Comparison of ENCODE assay signal across 9 mouse cellular contexts in the genomic region with DNA sequence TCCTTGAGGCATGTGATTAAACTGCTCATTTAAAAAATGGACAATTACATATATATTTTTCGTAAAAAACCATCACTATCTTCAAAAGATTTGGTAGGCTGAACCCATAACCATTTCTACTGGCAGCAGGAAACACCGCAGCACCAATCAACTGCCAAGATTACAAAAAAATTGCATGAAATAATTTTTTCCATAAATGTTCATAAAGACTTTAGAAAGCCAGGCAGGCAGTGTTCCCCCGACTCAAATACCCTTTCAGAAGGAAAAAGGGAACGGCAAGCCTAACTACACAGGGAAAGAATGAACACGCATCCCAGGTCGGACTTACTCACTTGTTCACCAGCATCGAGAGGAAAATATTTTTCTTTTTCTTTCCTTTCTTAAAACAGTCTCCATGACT. TPM values are rescaled to one million over a fixed set of nuclear protein-coding genes. Genes with fewer than 3 reads are reported as not detected.
DNase-seq lines count a peak whose midpoint lies in the region; ATAC-seq and TF ChIP-seq lines count a peak whose summit lies in the region.
"Had no signal": no experiment of that assay in that cellular context is flagged by ENCODE, and none has a peak within 500 bp of the region (broad histone marks: within the 10 kb centered on the region; RNA-seq: fewer than 3 reads in every experiment).

No protein-coding gene starts in this region.

- H3K4me3 ChIP-seq in spleen, adult 2 months (ENCODE audit: extremely low read depth, insufficient read depth, insufficient read length), result peak overlapping the region; percentile 66
- peak overlapping the region; percentile 69 for H3K4me3 ChIP-seq in embryonic facial prominence, embryonic 13.5 days
- peak overlapping the region; percentile 63 for H3K4me3 ChIP-seq in limb, embryonic 12.5 days (replicated peaks)
- H3K4me3 ChIP-seq in stomach, postnatal 0 days (ENCODE audit: low read depth, low read length), result peak overlapping the region; percentile 61

- peak; percentile 31 for TF ChIP-seq EP300 in stomach, postnatal 0 days (optimal IDR thresholded peaks at IDR 0.05)

- intact Hi-C loops in left cerebral cortex, postnatal 25 days (cut with DNase I), result loop anchor here (2.0 kb wide), 1 partner anchor 116 kb away; no protein-coding TSS in a partner anchor

- ATAC-seq in embryonic facial prominence, embryonic 13.5 days (ENCODE audit: insufficient number of reproducible peaks, insufficient read depth, low FRiP score, low TSS enrichment, low read depth), result no peak
- ATAC-seq in limb, embryonic 12.5 days (ENCODE audit: insufficient number of reproducible peaks, insufficient read depth, low FRiP score, low TSS enrichment, low read depth), result no peak
- no peak for ATAC-seq in stomach, postnatal 0 days (ENCODE audit: low FRiP score, low TSS enrichment)

- TF ChIP-seq CTCF in spleen, adult 2 months (IDR thresholded peaks at IDR 0.05; ENCODE audit: extremely low read depth, insufficient read depth, insufficient read length, insufficient replicate concordance), result no peak
- no peak for TF ChIP-seq CTCF in stomach, postnatal 0 days (IDR thresholded peaks at IDR 0.05; ENCODE audit: low read depth)

- no peak for TF ChIP-seq POLR2A in spleen, adult 2 months (IDR thresholded peaks at IDR 0.05; ENCODE audit: low read depth, low read length)

- no peak overlapping the region for H3K27ac ChIP-seq in spleen, adult 2 months (ENCODE audit: insufficient read depth, low read length)
- peak overlapping the region; percentile 71; the same call in 1 of the 2 replicates for H3K27ac ChIP-seq in embryonic facial prominence, embryonic 13.5 days
- 0 out of 2 replicates have a peak overlapping the region, but pooled peaks have one; percentile 8 for H3K27ac ChIP-seq in limb, embryonic 12.5 days
- H3K27ac ChIP-seq in stomach, postnatal 0 days (replicated peaks), result peak overlapping the region; percentile 81; the same call in 1 of the 2 replicates

- H3K9me3 ChIP-seq in embryonic facial prominence, embryonic 13.5 days, result no peaks in the 10 kb centered on the region
- H3K9me3 ChIP-seq in limb, embryonic 12.5 days, result no peaks in the 10 kb centered on the region
- H3K9me3 ChIP-seq in stomach, postnatal 0 days (ENCODE audit: control insufficient read depth, low read length), result no peaks in the 10 kb centered on the region

- H3K4me1 ChIP-seq in spleen, adult 2 months (ENCODE audit: control insufficient read depth, insufficient read depth, insufficient read length), result peaks cover 3% of the 10 kb centered on the region
- peaks cover 23% of the 10 kb centered on the region for H3K4me1 ChIP-seq in embryonic facial prominence, embryonic 13.5 days
- peaks cover 24% of the 10 kb centered on the region for H3K4me1 ChIP-seq in limb, embryonic 12.5 days (replicated peaks)
- no peaks in the 10 kb centered on the region for H3K4me1 ChIP-seq in stomach, postnatal 0 days (replicated peaks; ENCODE audit: control insufficient read depth, insufficient read depth)

- peaks cover 6% of the 10 kb centered on the region for H3K36me3 ChIP-seq in spleen, adult 2 months (ENCODE audit: control insufficient read depth, insufficient read depth, low read length)
- H3K36me3 ChIP-seq in embryonic facial prominence, embryonic 13.5 days, result peaks cover 16% of the 10 kb centered on the region
- peaks cover 25% of the 10 kb centered on the region for H3K36me3 ChIP-seq in limb, embryonic 12.5 days
- H3K36me3 ChIP-seq in stomach, postnatal 0 days (ENCODE audit: control insufficient read depth, insufficient read depth, low read length), result peaks cover 5% of the 10 kb centered on the region; the same call in 1 of the 2 replicates

- peak overlapping the region; percentile 65 for H3K4me2 ChIP-seq in embryonic facial prominence, embryonic 13.5 days
- H3K4me2 ChIP-seq in limb, embryonic 12.5 days, result peak overlapping the region; percentile 69
- peak overlapping the region; percentile 62 for H3K4me2 ChIP-seq in stomach, postnatal 0 days (replicated peaks; ENCODE audit: low read depth)

- no peak for DNase-seq in spleen, adult 2 months (ENCODE audit: low read depth in 1 of 2, low spot score in 2 of 2)
- DNase-seq in spleen, postnatal 10 days (ENCODE audit: low spot score in 2 of 2), result no peak
- no peak for DNase-seq in stomach, postnatal 0 days (ENCODE audit: low spot score)
- no peak for DNase-seq in layer of hippocampus, postnatal 25 days (ENCODE audit: extremely low spot score in 1 of 2, low spot score in 1 of 2)
- DNase-seq in left cerebral cortex, postnatal 25 days (ENCODE audit: low spot score in 2 of 2), result no peak
- DNase-seq in spleen, postnatal 14 days (ENCODE audit: low spot score in 2 of 2), result no peak

- no peaks in the 10 kb centered on the region for H3K27me3 ChIP-seq in spleen, adult 2 months (ENCODE audit: control insufficient read depth, insufficient read depth, low read length)
- H3K27me3 ChIP-seq in embryonic facial prominence, embryonic 13.5 days, result no peaks in the 10 kb centered on the region
- H3K27me3 ChIP-seq in limb, embryonic 12.5 days, result no peaks in the 10 kb centered on the region
- H3K27me3 ChIP-seq in stomach, postnatal 0 days (ENCODE audit: control insufficient read depth, insufficient read depth, low read length), result no peaks in the 10 kb centered on the region

- 13% methylated on average over 7 of the region's 7 CpGs for WGBS in spleen, adult 2 months
- whole genome bisulfite sequencing in embryonic facial prominence, embryonic 13.5 days, result 7% methylated on average over 7 of the region's 7 CpGs
- 16% methylated on average over 7 of the region's 7 CpGs for WGBS in limb, embryonic 12.5 days
- WGBS in stomach, postnatal 0 days, result 8% methylated on average over 7 of the region's 7 CpGs

- peak overlapping the region; percentile 86 for H3K9ac ChIP-seq in embryonic facial prominence, embryonic 13.5 days
- peak overlapping the region; percentile 83 for H3K9ac ChIP-seq in limb, embryonic 12.5 days (replicated peaks)
- peak overlapping the region; percentile 71 for H3K9ac ChIP-seq in stomach, postnatal 0 days (ENCODE audit: low read length)

RNA-seq across cellular contexts. Expression of gene Net1, which starts 25.4 kb away (rescaled TPM):
- 6.1 and 7.6 TPM in 2 replicates for polyA plus RNA-seq in spleen, adult 2 months (2012; rRNA removed)
- polyA plus RNA-seq in embryonic facial prominence, embryonic 13.5 days (2015; fragmentation: Nextera tagmentation; extraction: Ambion mirVana), result 137 and 173 TPM in 2 replicates
- polyA plus RNA-seq in limb, embryonic 12.5 days (2016; fragmentation: Nextera tagmentation; extraction: Ambion mirVana), result 130 and 136 TPM in 2 replicates
- polyA plus RNA-seq in stomach, postnatal 0 days (2015; fragmentation: Nextera tagmentation; extraction: Ambion mirVana), result 54.6 and 59.1 TPM in 2 replicates
- total RNA-seq in layer of hippocampus, postnatal 25 days (2021), result 10 to 100 TPM; 33.0 to 38.2 TPM
- total RNA-seq in left cerebral cortex, postnatal 25 days (2021), result 10 to 100 TPM; 44.0 to 50.3 TPM

RNA-seq across cellular contexts. Expression of gene Tubal3, which starts 25.5 kb away (rescaled TPM):
- not detected in 2 replicates for polyA plus RNA-seq in spleen, adult 2 months (2012; rRNA removed)
- polyA plus RNA-seq in embryonic facial prominence, embryonic 13.5 days (2015; fragmentation: Nextera tagmentation; extraction: Ambion mirVana), result 0.14 TPM in 1 of 2 replicates, not detected in the other
- polyA plus RNA-seq in limb, embryonic 12.5 days (2016; fragmentation: Nextera tagmentation; extraction: Ambion mirVana), result not detected in 2 replicates
- polyA plus RNA-seq in stomach, postnatal 0 days (2015; fragmentation: Nextera tagmentation; extraction: Ambion mirVana), result not detected in 2 replicates
- total RNA-seq in layer of hippocampus, postnatal 25 days (2021), result not detected
- not detected for total RNA-seq in left cerebral cortex, postnatal 25 days (2021)
- polyA plus RNA-seq: gonadal fat pad, adult 2 months had no signal

RNA-seq across cellular contexts. Expression of gene Calm5, which starts 38.6 kb away (rescaled TPM):
- polyA plus RNA-seq in spleen, adult 2 months (2012; rRNA removed), result not detected in 2 replicates
- not detected in 2 replicates for polyA plus RNA-seq in embryonic facial prominence, embryonic 13.5 days (2015; fragmentation: Nextera tagmentation; extraction: Ambion mirVana)
- not detected in 2 replicates for polyA plus RNA-seq in limb, embryonic 12.5 days (2016; fragmentation: Nextera tagmentation; extraction: Ambion mirVana)
- 0.18 TPM in 1 of 2 replicates, not detected in the other for polyA plus RNA-seq in stomach, postnatal 0 days (2015; fragmentation: Nextera tagmentation; extraction: Ambion mirVana)
- not detected for total RNA-seq in layer of hippocampus, postnatal 25 days (2021)
- not detected for total RNA-seq in left cerebral cortex, postnatal 25 days (2021)
- polyA plus RNA-seq: gonadal fat pad, adult 2 months had no signal

RNA-seq across cellular contexts. Expression of gene Ucn3, which starts 52.5 kb away (rescaled TPM):
- not detected in 2 replicates for polyA plus RNA-seq in spleen, adult 2 months (2012; rRNA removed)
- not detected in 2 replicates for polyA plus RNA-seq in embryonic facial prominence, embryonic 13.5 days (2015; fragmentation: Nextera tagmentation; extraction: Ambion mirVana)
- polyA plus RNA-seq in limb, embryonic 12.5 days (2016; fragmentation: Nextera tagmentation; extraction: Ambion mirVana), result not detected in 2 replicates
- not detected in 2 replicates for polyA plus RNA-seq in stomach, postnatal 0 days (2015; fragmentation: Nextera tagmentation; extraction: Ambion mirVana)
- total RNA-seq in layer of hippocampus, postnatal 25 days (2021), result not detected
- total RNA-seq in left cerebral cortex, postnatal 25 days (2021), result under 1 TPM in 1 of 2 experiments, not detected in 1; 0.23 TPM
- polyA plus RNA-seq: gonadal fat pad, adult 2 months had no signal

RNA-seq across cellular contexts. Expression of gene Calm4, which starts 55.0 kb away (rescaled TPM):
- polyA plus RNA-seq in spleen, adult 2 months (2012; rRNA removed), result not detected in 2 replicates
- polyA plus RNA-seq in embryonic facial prominence, embryonic 13.5 days (2015; fragmentation: Nextera tagmentation; extraction: Ambion mirVana), result 4.1 and 4.7 TPM in 2 replicates
- polyA plus RNA-seq in limb, embryonic 12.5 days (2016; fragmentation: Nextera tagmentation; extraction: Ambion mirVana), result not detected in 2 replicates
- polyA plus RNA-seq in stomach, postnatal 0 days (2015; fragmentation: Nextera tagmentation; extraction: Ambion mirVana), result 280 and 324 TPM in 2 replicates
- total RNA-seq in layer of hippocampus, postnatal 25 days (2021), result not detected
- not detected for total RNA-seq in left cerebral cortex, postnatal 25 days (2021)
- polyA plus RNA-seq: gonadal fat pad, adult 2 months had no signal
